Mouse (Mus musculus) MEL (cell line): ENCODE measurements around the gene Nelfe.

Experiments
- BHLHE40 ChIP-seq: IDR thresholded peaks from 2 replicates; pipeline ENCODE4 v1.6.1; 2012; ENCODE audit warnings: low read depth, mild to moderate bottlenecking, inconsistent platforms, low read length, improper control_type of control experiment, borderline replicate concordance
- CTCF ChIP-seq, 3 experiments: IDR thresholded peaks in 2 of 3; conservative IDR thresholded peaks in 1 of 3; 2 replicates each; pipeline ENCODE4 v1.5.1; 2011 to 2012; ENCODE audit warnings: low read length in 3 of 3, low read depth in 2 of 3, mild to moderate bottlenecking in 2 of 3, improper control_type of control experiment in 1 of 3, inconsistent platforms in 1 of 3, mixed read lengths in 1 of 3, moderate library complexity in 1 of 3; ENCODE audit not compliant: control insufficient read depth in 1 of 3, insufficient read depth in 1 of 3, poor library complexity in 1 of 3, severe bottlenecking in 1 of 3
- ELF1 ChIP-seq: IDR thresholded peaks from 2 replicates; pipeline ENCODE4 v1.6.1; 2014; ENCODE audit warnings: low read depth, mild to moderate bottlenecking, inconsistent platforms, low read length, improper control_type of control experiment, moderate library complexity
- KAT2A ChIP-seq: conservative IDR thresholded peaks from 2 replicates; pipeline ENCODE4 v1.6.1; 2012; ENCODE audit warnings: low read depth, low read length, improper control_type of control experiment, inconsistent platforms
- MAX ChIP-seq: IDR thresholded peaks from 2 replicates; pipeline ENCODE4 v1.6.1; 2011; ENCODE audit warnings: low read length, improper control_type of control experiment
- NRF1 ChIP-seq: IDR thresholded peaks from 2 replicates; pipeline ENCODE4 v1.6.1; 2014; ENCODE audit warnings: low read depth, mild to moderate bottlenecking, inconsistent platforms, low read length, improper control_type of control experiment, moderate library complexity; ENCODE audit not compliant: poor library complexity, insufficient read depth, severe bottlenecking
- POLR2A ChIP-seq, 2 experiments: IDR thresholded peaks; 2 replicates each; pipeline ENCODE4 v1.6.1; 2011 to 2012; ENCODE audit warnings: low read length in 2 of 2, mild to moderate bottlenecking in 2 of 2, control low read depth in 1 of 2, improper control_type of control experiment in 1 of 2, low read depth in 1 of 2, moderate library complexity in 1 of 2; ENCODE audit not compliant: control insufficient read depth in 1 of 2, insufficient read depth in 1 of 2, poor library complexity in 1 of 2
- TCF12 ChIP-seq: IDR thresholded peaks from 2 replicates; pipeline ENCODE4 v1.6.1; 2014; ENCODE audit warnings: low read depth, mild to moderate bottlenecking, inconsistent platforms, low read length, improper control_type of control experiment, moderate library complexity
- USF1 ChIP-seq: IDR thresholded peaks from 2 replicates; pipeline ENCODE4 v1.6.1; 2014; ENCODE audit warnings: low read depth, mild to moderate bottlenecking, inconsistent platforms, low read length, improper control_type of control experiment, moderate library complexity
- ZC3H11A ChIP-seq: IDR thresholded peaks from 2 replicates; pipeline ENCODE4 v1.6.1; 2012; ENCODE audit warnings: low read depth, mild to moderate bottlenecking, inconsistent platforms, low read length, improper control_type of control experiment
- ZNF384 ChIP-seq: IDR thresholded peaks from 2 replicates; pipeline ENCODE4 v1.6.1; 2012; ENCODE audit warnings: low read depth, mild to moderate bottlenecking, inconsistent platforms, low read length, improper control_type of control experiment

DNA sequence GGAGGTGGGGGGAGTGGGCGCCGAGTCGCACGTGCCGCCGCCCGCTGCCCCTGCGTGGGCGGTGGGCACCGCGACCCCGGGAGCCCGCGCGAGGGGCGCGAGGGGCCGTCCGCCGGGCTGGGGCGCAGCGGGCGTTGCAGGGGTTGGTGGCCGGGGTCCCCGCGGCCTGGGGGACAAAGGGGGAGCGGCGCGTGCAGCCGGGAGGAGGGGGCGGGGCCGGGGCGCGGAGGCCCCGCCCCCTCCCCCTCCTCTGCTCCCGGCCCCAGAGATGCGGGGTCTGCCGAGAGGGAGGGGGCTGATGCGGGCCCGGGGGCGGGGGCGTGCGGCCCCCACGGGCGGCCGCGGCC is 48.5 kb downstream of the Nelfe start:
- TF ChIP-seq TCF12 (no peak), CTCF (IDR thresholded peaks at IDR 0.05 in 2 of 3, conservative IDR thresholded peaks at IDR 0.05 in 1 of 3; ENCODE audit: control insufficient read depth in 1 of 3, insufficient read depth in 1 of 3, low read depth in 2 of 3, low read length in 3 of 3, poor library complexity in 1 of 3, severe bottlenecking in 1 of 3) (no peak), BHLHE40 (no peak), MAX (no peak), POLR2A (IDR thresholded peaks at IDR 0.05; ENCODE audit: control insufficient read depth in 1 of 2, insufficient read depth in 1 of 2, low read depth in 1 of 2, low read length in 2 of 2, poor library complexity in 1 of 2) (no peak), KAT2A (no peak), NRF1 (no peak), ZC3H11A (no peak), ELF1 (no peak), ZNF384 (no peak), USF1 (no peak)
